14 mouse cellular contexts compared by ENCODE assay signal in genomic region chr5:124217566-124218249, GRCm38 (mm10). TPM values are rescaled to one million over a fixed set of nuclear protein-coding genes. Genes with fewer than 3 reads are reported as not detected.
DNase-seq lines count a peak whose midpoint lies in the region; ATAC-seq and TF ChIP-seq lines count a peak whose summit lies in the region.
"Had no signal": no experiment of that assay in that cellular context is flagged by ENCODE, and none has a peak within 500 bp of the region (broad histone marks: within the 10 kb centered on the region; RNA-seq: fewer than 3 reads in every experiment).

No protein-coding gene starts in this region.

- peak overlapping the region; percentile 40; the same call in 1 of the 2 replicates for H3K27ac ChIP-seq in hindbrain, embryonic 10.5 days
- H3K27ac ChIP-seq in hindbrain, postnatal 0 days, result no peak overlapping the region
- H3K27ac ChIP-seq in left cerebral cortex, adult 2 months, result peak overlapping the region; percentile 90
- H3K27ac ChIP-seq: midbrain, embryonic 12.5 days had no signal

- 44% methylated on average over 8 of the region's 8 CpGs for WGBS in hindbrain, embryonic 10.5 days
- 54% methylated on average over 8 of the region's 8 CpGs for WGBS in hindbrain, postnatal 0 days

- DNase-seq in hindbrain, embryonic 10.5 days (ENCODE audit: low spot score), result no peak
- DNase-seq in hindbrain, postnatal 0 days (ENCODE audit: low spot score), result no peak
- DNase-seq in right cerebral cortex, adult 18-20 months, result peak; percentile 92
- no peak for DNase-seq in right cerebral cortex, postnatal 4 days
- peak; percentile 71 to 89 for DNase-seq in left cerebral cortex, adult 2 months (ENCODE audit: extremely low spot score in 1 of 2, low spot score in 2 of 2)
- DNase-seq in T-cell, adult 2 months (ENCODE audit: low spot score), result no peak
- no peak for DNase-seq in ovary, postnatal 36 days (ENCODE audit: low spot score)
- DNase-seq: adrenal gland, postnatal 36 days; cerebellum, adult 2 months; gastrocnemius, postnatal 10 days; kidney, postnatal 14 days; lung, postnatal 10 days had no signal

- H3K4me3 ChIP-seq in hindbrain, embryonic 10.5 days, result no peak overlapping the region
- H3K4me3 ChIP-seq in hindbrain, postnatal 0 days (ENCODE audit: low read length), result no peak overlapping the region
- H3K4me3 ChIP-seq in left cerebral cortex, adult 2 months, result no peak overlapping the region
- H3K4me3 ChIP-seq: midbrain, embryonic 12.5 days had no signal

- TF ChIP-seq CTCF in hindbrain, postnatal 0 days (IDR thresholded peaks at IDR 0.05; ENCODE audit: low read depth), result no peak
- no peak for TF ChIP-seq CTCF in left cerebral cortex, adult 2 months (IDR thresholded peaks at IDR 0.05)

- intact Hi-C loops in left cerebral cortex, adult 2 months (cut with DNase I), result loop anchor here (1.0 to 2.0 kb wide), 2 partner anchors 30 to 45 kb away; no protein-coding TSS in a partner anchor

- H3K9me3 ChIP-seq in hindbrain, embryonic 10.5 days, result no peaks in the 10 kb centered on the region
- H3K9me3 ChIP-seq in hindbrain, postnatal 0 days (ENCODE audit: low read length), result no peaks in the 10 kb centered on the region
- H3K9me3 ChIP-seq: midbrain, embryonic 12.5 days had no signal

- no peak overlapping the region for H3K9ac ChIP-seq in hindbrain, postnatal 0 days (replicated peaks; ENCODE audit: low read length)
- H3K9ac ChIP-seq: midbrain, embryonic 12.5 days had no signal

- H3K27me3 ChIP-seq in hindbrain, embryonic 10.5 days (ENCODE audit: insufficient read depth, poor library complexity, severe bottlenecking), result no peaks in the 10 kb centered on the region
- no peaks in the 10 kb centered on the region for H3K27me3 ChIP-seq in hindbrain, postnatal 0 days (ENCODE audit: insufficient read depth, low read length)
- H3K27me3 ChIP-seq: midbrain, embryonic 12.5 days had no signal

- H3K4me1 ChIP-seq in hindbrain, embryonic 10.5 days (replicated peaks), result peaks cover 38% of the 10 kb centered on the region
- peaks cover 16% of the 10 kb centered on the region for H3K4me1 ChIP-seq in hindbrain, postnatal 0 days (ENCODE audit: insufficient read depth, low read length)

- H3K4me2 ChIP-seq in hindbrain, postnatal 0 days (ENCODE audit: low read depth, low read length), result no peak overlapping the region
- H3K4me2 ChIP-seq: midbrain, embryonic 12.5 days had no signal

- peaks cover 6% of the 10 kb centered on the region for H3K36me3 ChIP-seq in hindbrain, embryonic 10.5 days
- H3K36me3 ChIP-seq in hindbrain, postnatal 0 days (ENCODE audit: insufficient read depth, low read length), result no peaks in the 10 kb centered on the region
- H3K36me3 ChIP-seq: midbrain, embryonic 12.5 days had no signal

- ATAC-seq in hindbrain, postnatal 0 days, result no peak
- ATAC-seq: hindbrain, embryonic 16.5 days had no signal

RNA-seq across cellular contexts. Expression of gene Pitpnm2, which starts 31.9 kb away (rescaled TPM):
- 3.2 and 3.6 TPM in 2 replicates for polyA plus RNA-seq in hindbrain, embryonic 10.5 days (2016; fragmentation: Nextera tagmentation; extraction: Ambion mirVana)
- 43.9 and 44.1 TPM in 2 replicates for total RNA-seq in hindbrain, postnatal 0 days (2014; rRNA removed)
- polyA plus RNA-seq in hindbrain, postnatal 0 days (2015; fragmentation: Nextera tagmentation; extraction: Ambion mirVana), result 7.6 TPM in 2 replicates
- total RNA-seq in left cerebral cortex, adult 2 months (2021), result 100 to 1,000 TPM; 317 to 336 TPM

Comparison
In these comparisons a context has a peak if more than half of its experiments do, and no peak if none do; other contexts are left out.
1. DNase-seq: peak in right cerebral cortex, adult 18-20 months (single experiment) and left cerebral cortex, adult 2 months (2 of 2); none in hindbrain, embryonic 10.5 days (single experiment), hindbrain, postnatal 0 days (single experiment), right cerebral cortex, postnatal 4 days (single experiment), T-cell, adult 2 months (single experiment) and ovary, postnatal 36 days (single experiment).